Mouse (Mus musculus) Muller cell, postnatal 12 days (primary cell): ENCODE data around the gene Lrfn2.

Source experiments
- DNase-seq: peaks from one replicate; pipeline ENCODE4 v3.0.0-alpha.2; 2015; ENCODE audit errors: inconsistent ontology term

Lrfn2 gene

GRCm38 (mm10) chr17:48963740-48964139, 31.6 kb downstream of the Lrfn2 start:
- no peak for DNase-seq

- no peak for DNase-seq
Measured at GRCm38 (mm10) chr17:48968304-48968703, 36.1 kb downstream of the Lrfn2 start.

GRCm38 (mm10) chr17:48971296-48971695, 39.1 kb downstream of the Lrfn2 start:
- no peak for DNase-seq

- no peak for DNase-seq
Measured at GRCm38 (mm10) chr17:48972866-48973265, 40.7 kb downstream of the Lrfn2 start.

GRCm38 (mm10) chr17:48973394-48973793, 41.2 kb downstream of the Lrfn2 start:
- DNase-seq = no peak

GRCm38 (mm10) chr17:48975055-48975454, 42.9 kb downstream of the Lrfn2 start:
- no peak for DNase-seq

- peak; percentile 3 for DNase-seq
Measured at GRCm38 (mm10) chr17:48976611-48977022, 44.4 kb downstream of the Lrfn2 start.

GRCm38 (mm10) chr17:48995256-48995993, 63.2 kb downstream of the Lrfn2 start:
- DNase-seq = no peak

- no peak for DNase-seq
Measured at GRCm38 (mm10) chr17:48999463-49000227, 67.5 kb downstream of the Lrfn2 start.

GRCm38 (mm10) chr17:49009384-49010073, 77.3 kb downstream of the Lrfn2 start:
- DNase-seq = no peak

GRCm38 (mm10) chr17:49013876-49014600, 81.9 kb downstream of the Lrfn2 start:
- DNase-seq = no peak

- DNase-seq = no peak
Measured at GRCm38 (mm10) chr17:49015368-49015767, 83.2 kb downstream of the Lrfn2 start.

GRCm38 (mm10) chr17:49016229-49016628, 84.0 kb downstream of the Lrfn2 start:
- no peak for DNase-seq

GRCm38 (mm10) chr17:49017438-49018415, 85.5 kb downstream of the Lrfn2 start:
- no peak for DNase-seq

- DNase-seq = no peak
Measured at GRCm38 (mm10) chr17:49018774-49019488, 86.8 kb downstream of the Lrfn2 start.

GRCm38 (mm10) chr17:49029556-49030268, 97.5 kb downstream of the Lrfn2 start:
- DNase-seq = peak; percentile 61

- DNase-seq = no peak
Measured at GRCm38 (mm10) chr17:49030269-49030615, 98.1 kb downstream of the Lrfn2 start.

GRCm38 (mm10) chr17:49030841-49031240, 98.7 kb downstream of the Lrfn2 start:
- DNase-seq = no peak

GRCm38 (mm10) chr17:49031790-49032189, 99.6 kb downstream of the Lrfn2 start:
- DNase-seq = peak; percentile 20
